Mouse (Mus musculus) frontal cortex, postnatal 36 days (tissue): ENCODE measurements around the gene Slc44a3.

Experiments used
- DNase-seq, 2 experiments: peaks; one replicate each; pipeline ENCODE4 v3.0.0; 2022; ENCODE audit warnings: low spot score in 2 of 2

Gene Slc44a3

DNA sequence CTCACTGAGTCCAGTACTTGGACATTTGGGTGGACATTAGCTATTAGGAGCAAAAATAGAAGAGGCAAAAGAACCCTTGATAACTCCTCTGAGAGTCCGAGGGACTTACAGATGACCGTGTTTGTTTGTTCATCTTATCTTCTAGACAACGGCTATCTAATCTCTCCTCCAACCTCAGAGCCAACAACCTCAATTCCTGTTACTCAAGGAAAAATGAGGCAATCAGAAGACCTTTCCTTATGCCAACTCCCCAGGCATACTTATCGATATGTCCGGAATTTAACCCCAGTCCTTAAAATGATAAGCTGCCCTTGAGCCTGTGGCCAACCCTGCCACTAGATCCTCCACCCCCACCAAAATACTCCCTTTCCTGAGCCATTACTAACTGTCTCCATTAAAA lies 31.5 kb downstream of the Slc44a3 start:
- DNase-seq, result no peak

DNA sequence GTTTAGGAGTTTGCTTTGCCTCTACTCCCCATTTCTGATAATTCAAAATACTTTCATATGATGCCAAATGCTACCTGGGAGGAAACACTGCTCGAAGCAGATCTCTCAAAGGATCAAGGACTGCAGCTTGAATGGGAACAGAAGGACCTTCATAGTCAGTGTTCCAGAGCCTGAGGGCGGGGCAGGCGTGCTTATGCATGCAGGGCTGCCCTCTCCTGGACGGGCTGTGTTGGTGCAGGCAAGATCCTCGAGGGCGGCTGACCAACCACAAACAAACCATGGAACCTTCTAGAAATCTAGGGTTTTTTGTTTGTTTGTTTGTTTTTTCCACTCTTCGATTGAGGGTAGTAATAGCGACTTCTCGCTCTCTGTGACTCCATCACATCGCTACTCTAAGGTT lies 32.0 kb downstream of the Slc44a3 start:
- DNase-seq, result peak; percentile 60 to 68

DNA sequence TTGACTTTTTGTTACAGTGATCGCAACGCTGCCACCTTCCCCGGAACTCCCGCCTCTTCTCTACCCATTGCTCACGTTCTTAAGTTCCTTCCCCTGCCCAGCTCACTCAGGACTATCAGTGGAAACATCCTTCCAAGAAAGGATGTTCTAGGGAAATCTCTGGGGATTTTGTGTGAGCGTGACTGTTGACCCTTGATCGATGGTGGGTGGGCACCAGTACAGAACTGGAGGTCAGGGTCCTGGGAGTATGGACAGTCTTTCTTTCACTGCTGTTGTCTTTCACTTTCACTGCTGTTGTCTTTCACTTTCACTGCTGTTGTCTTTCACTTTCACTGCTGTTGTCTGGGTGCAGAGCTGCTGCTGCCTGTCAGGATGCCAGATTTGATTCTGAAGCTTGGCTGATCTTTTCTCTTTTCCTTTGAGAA lies 38.2 kb downstream of the Slc44a3 start:
- DNase-seq, result no peak

DNA sequence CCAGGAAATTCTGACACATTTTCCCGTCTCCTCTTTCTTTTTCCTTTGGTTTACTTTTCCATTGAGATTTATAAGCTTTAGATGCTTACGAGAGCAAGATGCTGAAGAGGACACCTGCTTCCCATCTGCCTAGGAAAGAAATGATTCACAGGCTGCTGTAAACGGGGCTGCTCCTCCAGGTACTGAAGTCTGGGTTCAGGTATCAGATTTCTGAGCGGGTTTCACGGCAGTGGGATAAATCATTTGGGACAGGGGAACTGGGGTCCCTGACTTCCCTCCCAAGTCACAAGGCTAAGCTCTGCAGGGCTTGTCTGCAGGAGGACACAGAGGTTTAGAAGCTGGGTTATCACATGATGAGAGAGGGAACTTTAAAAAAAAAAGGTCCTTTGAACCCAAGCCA lies 40.2 kb downstream of the Slc44a3 start:
- no peak for DNase-seq

DNA sequence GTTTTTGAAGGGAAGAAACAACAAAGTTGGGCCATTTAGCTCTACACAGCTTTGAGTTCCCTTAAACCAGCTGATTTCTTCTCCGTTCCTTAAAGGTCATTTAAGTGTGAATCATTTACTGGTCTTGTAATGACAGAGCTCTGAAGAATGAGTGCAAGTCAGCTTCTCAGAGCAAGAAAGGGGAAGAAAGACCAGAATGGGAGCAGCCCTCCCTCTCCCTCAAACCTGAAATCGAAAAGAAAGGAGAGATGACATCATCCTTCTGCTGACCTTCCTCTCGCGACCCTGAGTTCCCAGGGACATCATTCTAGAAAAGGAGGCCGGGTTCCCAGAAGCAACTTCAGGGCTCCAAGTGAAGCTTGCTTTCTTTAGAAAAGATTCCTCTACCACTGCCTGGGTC lies 41.3 kb downstream of the Slc44a3 start:
- no peak for DNase-seq

DNA sequence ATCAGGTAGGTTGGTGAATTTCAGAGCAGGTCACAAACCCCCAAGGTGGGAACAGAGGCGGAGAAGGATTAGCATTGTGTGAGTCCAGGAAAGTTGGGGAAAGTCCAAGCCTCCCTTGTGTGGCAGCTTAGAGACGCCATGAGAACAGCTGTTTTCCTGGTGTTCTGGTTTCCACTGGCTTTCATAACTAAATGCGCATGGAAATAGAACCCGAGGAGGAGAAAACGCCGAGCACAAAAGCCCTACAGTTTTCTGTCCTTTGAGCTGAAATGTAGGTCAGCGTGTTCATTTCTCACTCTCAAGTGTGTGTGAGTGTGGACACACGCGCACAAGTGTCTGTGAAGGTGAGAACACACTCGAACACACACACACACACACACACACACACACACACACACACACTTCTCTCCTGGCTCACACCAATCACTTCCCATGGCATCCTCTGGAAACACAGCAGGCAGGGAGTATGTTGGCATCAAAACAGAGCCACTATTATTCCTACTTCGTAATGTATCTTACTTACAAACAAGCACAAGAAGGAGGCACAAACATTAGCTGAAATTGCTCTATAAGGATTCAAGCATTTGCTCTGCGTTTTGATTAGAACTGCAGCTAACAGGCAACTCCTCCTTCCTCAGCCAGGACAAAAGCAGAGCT lies 42.6 kb downstream of the Slc44a3 start:
- DNase-seq, result peak; percentile 35 to 52

DNA sequence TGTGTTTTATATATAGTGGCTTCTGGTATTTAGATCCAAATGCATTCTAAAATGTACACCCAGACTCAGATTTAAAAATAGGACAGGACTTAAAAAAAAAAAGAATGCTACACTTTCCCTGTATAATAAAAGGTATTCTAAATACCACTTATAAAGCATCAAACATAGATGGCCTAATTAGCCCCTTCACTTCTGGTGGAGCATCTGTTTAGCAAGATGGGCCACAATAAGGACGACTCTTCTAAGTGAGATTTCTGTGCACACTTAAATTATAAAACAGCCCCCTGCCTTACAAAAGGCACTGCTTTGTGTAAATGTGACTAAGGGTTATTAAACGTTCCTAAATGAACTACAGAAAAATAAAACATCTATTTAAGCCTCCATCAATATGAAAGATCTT lies 47.0 kb downstream of the Slc44a3 start:
- no peak for DNase-seq

DNA sequence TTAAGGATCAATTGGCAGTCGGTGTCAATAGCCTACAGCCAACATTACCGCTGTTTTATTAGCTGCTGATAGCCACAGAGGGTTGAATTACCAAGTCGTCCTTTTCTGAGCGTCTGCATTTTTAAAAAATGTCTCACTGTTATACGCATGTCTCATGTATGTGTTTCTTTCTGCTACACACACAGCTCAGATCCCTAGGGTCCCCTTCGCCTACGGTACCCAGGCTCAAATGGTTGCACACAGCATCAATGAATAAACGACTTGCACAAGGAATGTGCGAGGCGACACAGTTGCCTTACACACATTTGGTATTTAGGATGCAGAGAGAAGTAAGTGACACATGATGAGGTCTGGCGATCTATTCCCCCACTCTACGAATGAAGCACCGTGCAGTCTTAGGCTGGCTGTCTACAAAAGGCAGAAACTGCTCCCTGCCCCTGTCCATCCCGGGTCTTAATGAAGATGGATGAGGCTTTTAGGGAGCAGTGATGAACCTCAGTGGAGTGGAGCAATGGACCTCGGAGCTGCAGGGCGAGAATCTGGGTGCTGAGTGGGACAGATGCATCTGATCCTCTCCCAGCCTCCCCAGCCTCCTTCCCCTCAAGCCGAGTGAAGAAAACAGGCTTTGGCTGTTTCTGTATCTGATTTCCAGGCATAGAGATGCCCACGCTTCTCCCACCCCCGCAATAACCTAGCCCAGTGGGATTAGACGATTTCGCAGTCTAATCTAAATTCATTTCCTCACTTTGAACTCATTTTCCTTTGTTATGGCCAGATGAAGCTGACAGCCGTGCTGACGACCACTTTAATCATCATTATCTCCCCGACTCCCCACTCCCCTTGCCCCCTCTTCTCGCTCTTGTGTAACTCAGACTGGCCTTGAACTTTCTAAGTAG lies 48.7 kb downstream of the Slc44a3 start:
- peak; percentile 24 to 30 for DNase-seq

DNA sequence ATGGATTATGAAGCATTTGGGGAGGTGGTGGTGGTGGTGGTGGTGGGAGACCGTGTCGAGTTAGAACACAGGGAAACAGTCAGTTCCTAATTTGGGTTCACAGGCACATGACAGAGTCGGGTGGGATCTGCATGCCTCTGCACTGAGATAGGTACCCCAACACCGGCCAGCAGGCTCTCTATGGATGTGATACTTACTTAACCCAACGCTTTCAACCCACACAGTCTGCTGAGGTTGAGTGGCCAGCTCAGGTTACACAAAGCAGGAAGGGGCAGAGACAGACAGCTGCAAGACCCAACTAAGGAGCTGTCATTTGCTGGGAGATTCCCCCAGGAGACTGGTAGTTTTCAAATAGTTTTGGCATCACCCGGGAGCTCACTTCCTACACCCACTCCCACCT lies 50.6 kb downstream of the Slc44a3 start:
- DNase-seq, result peak in 1 of 2 experiments; percentile 8

DNA sequence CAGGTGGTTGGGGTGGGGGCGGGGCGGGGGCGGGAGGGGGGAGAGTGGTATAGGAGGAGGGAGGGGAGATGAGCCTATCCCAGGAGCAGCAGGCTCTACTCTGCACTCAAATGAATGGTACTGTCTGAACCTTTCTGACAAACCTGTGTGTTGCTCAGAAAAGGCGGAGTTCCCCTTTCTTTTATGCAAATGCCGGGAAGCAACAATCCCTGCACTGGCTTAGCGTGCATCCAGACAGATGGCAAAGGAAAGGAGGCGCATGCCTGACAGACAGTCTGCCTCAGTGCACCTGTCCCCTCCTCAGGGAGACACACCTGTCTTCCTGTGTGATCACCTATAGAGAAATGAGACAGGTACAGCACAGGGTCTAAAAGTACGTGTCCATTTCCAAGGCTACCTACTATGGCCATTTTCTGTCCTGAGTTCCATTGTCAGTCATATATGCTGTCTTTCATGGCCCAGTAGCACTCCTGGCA lies 51.2 kb downstream of the Slc44a3 start:
- no peak for DNase-seq

DNA sequence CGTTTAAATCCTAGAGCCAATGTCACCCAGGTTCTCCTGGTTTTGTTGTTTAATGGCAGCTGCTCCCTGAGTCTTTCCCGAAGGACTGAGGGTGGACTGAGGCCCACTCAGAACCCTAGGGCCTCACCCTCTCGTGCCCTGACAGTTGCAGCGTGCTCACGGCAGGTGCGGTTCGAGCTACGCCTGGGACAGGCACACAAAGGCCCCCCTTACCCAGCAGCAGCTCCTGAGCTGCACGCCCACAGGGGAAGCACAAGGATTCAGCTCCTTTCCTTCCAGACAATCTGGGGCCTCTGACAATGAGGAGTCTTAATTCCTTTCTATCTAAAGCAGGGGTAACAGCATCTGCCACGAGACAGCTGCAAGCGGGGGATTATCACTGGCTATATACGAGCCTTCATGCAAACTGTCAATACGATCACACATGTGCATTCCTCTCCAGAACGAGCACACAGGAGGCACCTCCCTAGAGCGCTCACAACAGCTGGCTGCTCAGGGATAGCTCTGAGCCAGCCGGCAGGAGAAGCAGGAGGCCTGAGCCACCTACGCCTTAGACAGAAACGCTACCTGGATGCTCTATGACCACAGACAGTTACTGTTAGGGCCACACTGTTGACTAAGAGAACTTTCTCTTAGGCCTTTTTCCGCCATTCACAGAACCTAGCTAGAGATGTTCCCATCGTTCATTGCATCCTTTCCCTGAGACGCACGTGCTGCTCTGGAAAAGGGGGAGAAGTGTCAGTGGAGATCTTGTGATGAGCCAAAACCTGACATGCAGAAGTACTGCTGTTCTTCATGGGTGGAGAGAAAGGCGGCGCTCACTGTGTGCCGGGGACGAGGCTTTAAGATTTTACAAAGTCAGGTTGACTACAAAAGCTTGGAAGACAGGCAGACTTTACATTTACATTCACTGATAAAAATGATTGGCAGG lies 51.9 kb downstream of the Slc44a3 start:
- no peak for DNase-seq

DNA sequence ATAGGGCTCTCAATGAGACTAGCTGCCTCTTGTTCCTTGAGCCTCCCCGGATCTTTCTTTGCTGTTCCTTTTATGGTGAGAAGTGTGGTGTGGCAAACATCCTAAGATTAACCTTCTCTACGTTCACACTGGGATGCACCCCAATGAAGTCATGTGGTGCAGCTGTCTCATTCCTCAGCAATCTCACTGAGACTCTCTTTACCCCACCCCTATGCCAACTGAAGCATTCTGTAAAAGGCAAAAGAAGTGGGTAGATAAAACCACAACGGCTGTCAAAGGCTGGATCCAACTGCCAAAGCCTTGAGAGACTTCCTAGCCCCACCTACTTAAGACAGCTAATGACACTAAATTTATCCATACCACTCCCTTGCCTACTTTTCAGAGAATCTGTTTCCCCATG lies 57.5 kb downstream of the Slc44a3 start:
- DNase-seq, result no peak

DNA sequence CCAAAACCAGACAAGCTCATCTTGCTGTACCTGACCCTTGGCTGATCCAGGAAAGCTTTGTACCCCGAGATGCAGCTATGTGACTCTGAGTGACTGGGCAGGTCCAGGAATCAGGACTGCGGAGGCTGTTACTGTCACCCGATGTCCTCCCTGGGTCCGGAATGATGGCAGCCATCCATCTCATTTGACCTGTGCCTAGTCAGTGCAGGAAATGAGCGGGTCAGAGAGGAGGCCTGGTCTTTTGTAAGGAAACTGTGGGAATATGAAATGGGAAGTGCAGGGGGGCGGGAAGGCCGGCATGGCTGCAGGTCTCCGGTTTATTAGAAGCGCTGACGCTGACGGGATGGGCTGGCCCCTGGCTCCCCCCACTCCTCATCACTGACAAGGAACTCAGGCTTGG lies 60.5 kb downstream of the Slc44a3 start:
- no peak for DNase-seq

DNA sequence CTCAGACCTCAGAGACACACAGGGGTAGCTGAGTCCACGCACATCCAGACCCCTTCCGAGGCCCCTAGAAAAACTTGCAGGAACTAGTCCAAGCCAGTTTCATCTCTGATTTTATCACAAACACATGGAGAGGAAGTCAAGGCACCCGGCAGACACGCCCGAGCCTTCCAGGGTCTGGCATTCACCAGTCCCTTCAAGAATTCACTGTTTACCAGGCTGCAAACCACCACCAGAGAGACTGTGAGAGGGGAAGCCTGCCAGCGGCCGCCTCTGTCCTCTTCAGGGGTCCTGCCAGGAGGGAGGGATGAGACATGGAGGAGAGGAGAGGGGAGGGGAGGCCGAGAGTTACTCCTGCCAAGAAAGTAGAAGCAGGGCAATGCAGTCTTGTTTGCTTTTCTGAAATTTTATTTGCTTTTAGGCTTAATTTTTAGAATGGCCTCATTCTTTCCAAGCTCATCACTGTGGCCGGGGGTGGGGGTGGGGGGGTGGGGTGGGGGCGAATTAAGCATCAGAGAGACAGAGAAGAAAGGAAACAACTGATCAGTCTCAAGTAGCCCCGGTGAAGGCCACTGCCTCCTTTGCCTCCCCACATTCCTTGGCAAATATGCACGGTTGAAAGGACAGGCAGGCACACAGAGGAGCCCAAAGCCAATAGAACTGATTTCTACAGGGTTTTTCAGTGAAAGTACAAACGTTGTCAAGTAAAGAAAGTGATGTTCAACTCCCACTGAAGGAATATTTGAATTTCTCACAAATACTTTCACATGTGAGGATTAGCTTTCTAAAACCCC lies 62.8 kb downstream of the Slc44a3 start:
- no peak for DNase-seq

DNA sequence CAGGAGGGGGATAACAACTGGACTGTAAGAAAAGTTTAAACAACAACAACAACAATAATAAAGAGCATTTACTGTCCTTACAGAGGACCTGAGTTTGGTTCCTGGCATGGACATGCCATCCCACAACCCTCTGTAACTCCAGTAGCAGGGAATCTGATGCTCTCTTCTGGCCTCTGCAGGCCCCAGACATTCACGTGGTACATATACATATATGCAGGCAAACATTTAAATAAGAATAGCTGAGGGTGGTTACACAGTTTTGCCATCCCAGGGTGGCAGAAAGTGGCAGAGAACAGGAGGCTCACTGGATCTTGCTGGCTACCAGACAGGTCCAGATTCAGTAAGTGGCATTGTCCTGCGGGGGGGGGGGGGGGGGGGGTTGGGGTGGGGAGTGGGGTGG lies 64.1 kb downstream of the Slc44a3 start:
- no peak for DNase-seq

DNA sequence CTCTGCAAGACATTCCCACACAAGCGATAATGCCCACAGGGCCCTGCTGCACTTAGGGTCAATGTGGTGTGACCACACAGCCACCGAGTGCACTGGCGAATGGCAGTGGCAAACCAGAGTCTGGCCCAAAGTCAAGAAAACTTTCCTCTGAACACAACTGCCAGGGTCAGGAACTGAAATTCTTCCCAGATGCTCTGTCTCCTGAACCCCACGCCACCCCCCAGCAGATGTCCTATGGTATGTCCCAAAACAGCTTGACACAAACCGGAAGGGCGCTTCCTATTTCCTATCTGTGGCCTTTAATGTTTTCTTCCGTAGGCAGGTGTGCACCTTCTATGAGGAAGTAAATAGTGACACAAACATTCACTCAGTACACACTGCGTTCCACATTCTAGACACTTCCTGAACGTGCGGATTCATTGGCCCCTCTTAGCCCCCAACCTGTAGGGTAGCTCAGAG lies 65.1 kb downstream of the Slc44a3 start:
- no peak for DNase-seq

DNA sequence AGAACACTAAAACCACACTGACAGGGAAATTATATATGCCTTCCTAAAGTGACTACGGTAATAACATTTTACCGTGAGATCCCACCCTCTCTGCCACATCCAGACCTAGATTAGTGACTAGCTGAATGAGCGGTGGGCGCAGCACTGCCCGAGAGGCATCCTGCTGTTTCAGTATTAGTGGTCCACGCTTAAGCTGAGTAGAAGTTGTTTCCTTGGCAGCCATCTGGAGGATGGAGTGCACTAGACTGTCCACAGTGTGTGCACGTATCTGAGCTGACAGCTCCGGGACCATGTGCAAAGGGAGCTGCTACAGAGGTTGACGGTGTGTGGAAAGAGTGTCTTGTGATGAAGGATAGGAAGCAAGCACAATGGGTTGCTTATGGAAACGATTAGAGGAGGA lies 66.4 kb downstream of the Slc44a3 start:
- no peak for DNase-seq

DNA sequence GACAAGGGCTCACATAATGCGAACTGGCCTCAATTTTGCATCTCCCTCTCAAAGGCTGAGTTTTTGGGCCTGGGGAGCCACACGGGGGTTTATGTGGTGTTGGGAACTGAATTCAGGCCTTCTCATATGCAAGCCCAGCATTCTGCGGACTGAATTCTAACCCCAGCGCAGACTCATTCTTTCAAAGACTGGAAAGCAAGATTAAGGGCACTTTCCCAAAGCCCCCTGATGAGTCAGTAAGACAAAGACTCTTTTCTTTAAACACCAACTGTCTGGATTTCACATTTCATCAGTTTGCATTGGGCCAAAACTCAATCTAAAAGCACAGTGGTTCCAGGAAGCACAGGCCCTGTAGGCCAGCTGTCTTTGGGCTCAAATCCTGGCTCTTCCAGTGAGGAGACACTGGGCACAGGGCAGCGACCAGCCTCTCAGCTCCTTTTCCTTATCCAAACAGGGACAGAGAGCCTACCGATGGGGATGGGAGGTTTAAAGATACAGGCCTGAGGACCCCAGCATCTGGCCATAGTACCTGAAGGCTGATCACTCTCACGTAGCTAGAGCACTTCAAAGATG lies 67.4 kb downstream of the Slc44a3 start:
- no peak for DNase-seq

DNA sequence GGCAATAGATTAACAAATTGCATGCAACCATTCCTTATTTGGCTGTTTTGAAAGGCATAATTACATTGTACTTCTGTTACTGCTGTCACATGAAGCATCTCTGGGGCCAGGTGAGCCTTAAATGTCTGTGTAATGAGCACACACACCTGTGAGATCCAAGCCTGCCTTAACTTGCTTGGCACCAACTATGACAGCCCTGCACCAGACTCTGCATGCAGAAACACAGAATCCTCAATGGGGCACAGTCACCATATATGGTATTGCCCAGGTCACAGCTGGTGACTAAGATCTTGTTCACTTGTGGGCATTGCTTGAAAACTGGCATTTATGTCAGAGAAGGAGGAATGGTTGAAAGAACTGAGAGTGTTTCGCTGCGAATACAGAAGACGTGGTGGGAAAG lies 69.4 kb downstream of the Slc44a3 start:
- no peak for DNase-seq

DNA sequence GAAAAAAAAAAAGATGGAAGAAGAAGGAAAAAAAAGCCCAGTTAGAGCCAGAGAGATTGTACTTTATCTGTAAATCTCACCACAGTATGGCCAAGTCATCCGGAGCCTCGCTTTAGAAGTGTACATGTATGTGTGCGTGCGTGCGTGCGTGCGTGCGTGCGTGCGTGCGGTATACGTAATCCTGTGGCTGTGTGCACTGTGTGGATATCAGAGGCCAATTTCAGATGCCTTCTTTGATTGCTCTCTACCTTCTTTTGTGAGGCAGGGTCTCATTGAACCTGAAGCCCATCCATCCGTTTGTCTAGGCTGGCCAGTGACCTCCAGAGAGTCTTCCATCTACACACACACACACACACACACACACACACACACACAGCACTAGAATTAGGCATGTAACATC lies 70.7 kb downstream of the Slc44a3 start:
- no peak for DNase-seq
